Mouse (Mus musculus): ENCODE measurements at regions not wholly inside any gene's neighbourhood (a gene's known extent, or its start where the extent isn't known, plus 50 kb on each side); places are given as distances from the start of the nearest gene placed in this dataset.
A peak's percentile ranks its signal among the peaks of the same experiment; 100 is the strongest.

DNA sequence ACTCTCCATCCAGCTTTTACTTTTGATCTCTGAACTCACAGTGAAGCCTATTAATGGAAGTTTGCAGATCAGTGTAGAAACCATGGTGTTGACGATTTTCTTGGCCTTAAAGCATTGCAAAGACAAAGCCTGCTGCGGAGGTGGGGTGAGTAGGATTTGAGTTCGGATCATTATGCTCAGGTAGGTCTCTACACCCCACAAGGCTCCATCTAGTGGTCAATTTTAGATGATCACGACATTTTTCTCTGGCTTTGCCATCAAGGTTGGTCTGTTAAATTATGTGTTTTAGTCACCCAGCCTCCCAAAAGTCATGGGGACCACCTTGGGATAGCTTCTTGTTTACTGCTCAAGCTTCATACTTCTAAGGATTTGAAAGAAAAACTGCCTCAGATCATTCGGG is 340.9 kb upstream of the Hnrnpa3 start:
- no peak overlapping the region for H3K4me2 ChIP-seq (ENCODE audit: low read depth, low read length)
- ATAC-seq, result no peak
- H3K27me3 ChIP-seq (ENCODE audit: insufficient read depth, low read length), result no peaks in the 10 kb centered on the region
- peak; percentile 28 for TF ChIP-seq CTCF (IDR thresholded peaks at IDR 0.05; ENCODE audit: low read depth)
- 50% methylated on average over 5 of the region's 5 CpGs for WGBS
- no peaks in the 10 kb centered on the region for H3K9me3 ChIP-seq (ENCODE audit: low read length)
- H3K9ac ChIP-seq (replicated peaks; ENCODE audit: low read length), result no peak overlapping the region
- DNase-seq (ENCODE audit: low spot score), result no peak
- no peak overlapping the region for H3K4me3 ChIP-seq (ENCODE audit: low read length)
- no peaks in the 10 kb centered on the region for H3K4me1 ChIP-seq (ENCODE audit: insufficient read depth, low read length)
- no peaks in the 10 kb centered on the region for H3K36me3 ChIP-seq (ENCODE audit: insufficient read depth, low read length)
- H3K27ac ChIP-seq, result no peak overlapping the region

- H3K27ac ChIP-seq, result no peak overlapping the region
- no peaks in the 10 kb centered on the region for H3K36me3 ChIP-seq (ENCODE audit: insufficient read depth, low read length)
- H3K4me1 ChIP-seq (ENCODE audit: insufficient read depth, low read length), result no peaks in the 10 kb centered on the region
- ATAC-seq (no peak), DNase-seq (ENCODE audit: low spot score) (no peak)
- no peak overlapping the region for H3K9ac ChIP-seq (replicated peaks; ENCODE audit: low read length)
- TF ChIP-seq CTCF (IDR thresholded peaks at IDR 0.05; ENCODE audit: low read depth), result no peak
- no peak overlapping the region for H3K4me3 ChIP-seq (ENCODE audit: low read length)
- WGBS, result 82% methylated on average over 10 of the region's 10 CpGs
- no peaks in the 10 kb centered on the region for H3K27me3 ChIP-seq (ENCODE audit: insufficient read depth, low read length)
- no peak overlapping the region for H3K4me2 ChIP-seq (ENCODE audit: low read depth, low read length)
- H3K9me3 ChIP-seq (ENCODE audit: low read length), result no peaks in the 10 kb centered on the region
These were observed 334.8 kb upstream of the Hnrnpa3 start for GRCm38 (mm10) chr2:75324146-75324749.

DNA sequence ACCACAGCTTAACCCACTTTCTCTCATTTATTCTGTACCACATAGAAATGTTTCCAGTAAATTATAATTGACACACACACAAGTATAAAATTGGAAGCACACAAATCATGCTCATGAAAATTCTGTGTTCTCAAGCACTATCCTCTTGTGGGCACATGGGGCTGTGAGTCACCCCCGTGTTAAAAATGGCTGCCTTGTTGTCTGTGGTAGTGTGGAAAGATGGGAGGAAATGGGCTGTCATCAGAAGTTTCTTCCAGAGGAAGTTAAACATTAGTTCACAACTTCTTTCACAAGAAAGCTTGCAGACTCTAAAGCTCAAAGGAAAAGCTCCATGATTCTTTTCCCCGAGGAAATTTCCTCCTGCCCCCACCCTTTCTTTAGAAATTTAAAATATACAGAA is 329.5 kb upstream of the Hnrnpa3 start:
- no peak overlapping the region for H3K4me3 ChIP-seq (ENCODE audit: low read length)
- no peaks in the 10 kb centered on the region for H3K9me3 ChIP-seq (ENCODE audit: low read length)
- H3K27me3 ChIP-seq (ENCODE audit: insufficient read depth, low read length), result no peaks in the 10 kb centered on the region
- H3K4me1 ChIP-seq (ENCODE audit: insufficient read depth, low read length), result no peaks in the 10 kb centered on the region
- no peaks in the 10 kb centered on the region for H3K36me3 ChIP-seq (ENCODE audit: insufficient read depth, low read length)
- TF ChIP-seq CTCF (IDR thresholded peaks at IDR 0.05; ENCODE audit: low read depth), result no peak
- DNase-seq (ENCODE audit: low spot score) (no peak), ATAC-seq (no peak)
- no peak overlapping the region for H3K9ac ChIP-seq (replicated peaks; ENCODE audit: low read length)
- WGBS, result 85% methylated on average over 2 of the region's 2 CpGs
- H3K4me2 ChIP-seq (ENCODE audit: low read depth, low read length), result no peak overlapping the region
- H3K27ac ChIP-seq, result no peak overlapping the region

DNA sequence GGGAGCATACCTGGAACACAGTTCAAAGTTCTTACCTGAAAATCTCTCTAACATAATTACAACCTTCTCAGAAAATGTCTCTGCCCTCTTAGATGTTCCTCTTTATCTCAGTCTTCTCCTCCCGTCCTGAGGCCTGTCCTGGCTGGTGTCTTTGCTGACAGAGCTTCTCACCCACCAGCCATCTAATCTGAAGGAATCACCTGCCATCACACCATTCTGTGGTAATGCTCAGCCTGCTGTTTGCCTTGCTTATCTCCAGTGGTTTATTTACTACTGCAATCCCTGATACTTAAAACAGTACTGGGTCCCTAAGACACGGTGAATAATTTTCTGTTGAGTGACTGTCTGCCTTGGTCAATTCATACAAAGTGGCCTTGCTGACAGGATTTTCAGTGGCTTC is 317.8 kb upstream of the Hnrnpa3 start:
- DNase-seq (ENCODE audit: low spot score) (no peak), ATAC-seq (no peak)
- 88% methylated on average over 2 of the region's 2 CpGs for WGBS
- Histone ChIP-seq H3K4me1 (ENCODE audit: insufficient read depth, low read length) (no peaks in the 10 kb centered on the region), H3K9ac (replicated peaks; ENCODE audit: low read length) (no peak overlapping the region), H3K36me3 (ENCODE audit: insufficient read depth, low read length) (no peaks in the 10 kb centered on the region), H3K4me2 (ENCODE audit: low read depth, low read length) (no peak overlapping the region), H3K4me3 (ENCODE audit: low read length) (no peak overlapping the region), H3K27me3 (ENCODE audit: insufficient read depth, low read length) (no peaks in the 10 kb centered on the region), H3K27ac (no peak overlapping the region), H3K9me3 (ENCODE audit: low read length) (no peaks in the 10 kb centered on the region)
- TF ChIP-seq CTCF (IDR thresholded peaks at IDR 0.05; ENCODE audit: low read depth), result no peak

GRCm38 (mm10) chr2:75341726-75342280 is 317.3 kb upstream of the Hnrnpa3 start:
- no peak for ATAC-seq
- no peak for DNase-seq (ENCODE audit: low spot score)
- WGBS, result 77% methylated on average over 6 of the region's 6 CpGs
- Histone ChIP-seq H3K27ac (no peak overlapping the region), H3K4me2 (ENCODE audit: low read depth, low read length) (no peak overlapping the region), H3K9ac (replicated peaks; ENCODE audit: low read length) (no peak overlapping the region), H3K36me3 (ENCODE audit: insufficient read depth, low read length) (no peaks in the 10 kb centered on the region), H3K27me3 (ENCODE audit: insufficient read depth, low read length) (no peaks in the 10 kb centered on the region), H3K9me3 (ENCODE audit: low read length) (no peaks in the 10 kb centered on the region), H3K4me3 (ENCODE audit: low read length) (no peak overlapping the region), H3K4me1 (ENCODE audit: insufficient read depth, low read length) (no peaks in the 10 kb centered on the region)
- no peak for TF ChIP-seq CTCF (IDR thresholded peaks at IDR 0.05; ENCODE audit: low read depth)

DNA sequence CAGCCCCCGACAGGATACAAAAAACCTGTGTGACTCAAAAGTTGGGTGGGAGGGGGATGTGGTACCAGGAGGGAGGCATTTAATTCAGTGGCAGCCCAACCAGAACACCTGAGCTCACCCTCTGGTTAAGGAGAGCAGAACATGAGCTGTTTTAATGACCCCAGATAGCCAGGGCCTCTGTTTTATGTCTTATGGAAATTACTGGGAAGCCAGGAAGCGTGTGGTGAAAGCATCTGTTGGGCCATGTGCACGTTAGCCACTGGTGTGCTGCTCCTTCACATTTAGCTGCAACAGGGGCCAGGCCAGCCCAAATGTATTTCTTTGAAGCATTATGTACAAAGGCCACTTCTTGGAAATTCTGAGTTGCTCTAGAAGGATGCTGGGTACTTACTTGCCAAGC is 308.2 kb upstream of the Hnrnpa3 start:
- Histone ChIP-seq H3K9ac (replicated peaks; ENCODE audit: low read length) (no peak overlapping the region), H3K4me3 (ENCODE audit: low read length) (no peak overlapping the region), H3K9me3 (ENCODE audit: low read length) (no peaks in the 10 kb centered on the region), H3K4me2 (ENCODE audit: low read depth, low read length) (no peak overlapping the region), H3K27ac (no peak overlapping the region), H3K4me1 (ENCODE audit: insufficient read depth, low read length) (0 out of 2 replicates have a peak, but pooled peaks cover 3% of the 10 kb centered on the region), H3K27me3 (ENCODE audit: insufficient read depth, low read length) (no peaks in the 10 kb centered on the region), H3K36me3 (ENCODE audit: insufficient read depth, low read length) (no peaks in the 10 kb centered on the region)
- ATAC-seq (no peak), DNase-seq (ENCODE audit: low spot score) (no peak)
- no peak for TF ChIP-seq CTCF (IDR thresholded peaks at IDR 0.05; ENCODE audit: low read depth)
- WGBS, result 81% methylated on average over 3 of the region's 3 CpGs

DNA sequence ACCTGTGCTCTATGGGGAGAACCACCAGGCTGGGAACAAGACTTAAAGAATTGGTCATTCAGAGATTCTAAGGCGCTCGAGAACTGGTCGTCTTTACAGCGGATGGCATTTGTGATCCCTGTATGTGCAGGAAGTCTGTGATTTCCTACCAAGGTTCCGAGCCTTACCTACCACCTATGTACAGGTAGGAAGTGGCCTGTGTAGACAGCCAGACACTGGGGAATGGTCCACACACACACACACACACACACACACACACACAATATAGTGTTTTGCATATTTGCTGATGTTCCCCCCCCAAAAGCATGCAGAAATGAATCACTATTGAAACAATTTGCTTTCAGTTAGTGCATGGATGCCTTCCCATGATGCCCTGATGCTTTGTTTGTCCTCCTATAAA is 307.1 kb upstream of the Hnrnpa3 start:
- no peaks in the 10 kb centered on the region for H3K36me3 ChIP-seq (ENCODE audit: insufficient read depth, low read length)
- H3K4me3 ChIP-seq (ENCODE audit: low read length), result no peak overlapping the region
- H3K27ac ChIP-seq, result no peak overlapping the region
- TF ChIP-seq CTCF (IDR thresholded peaks at IDR 0.05; ENCODE audit: low read depth), result no peak
- ATAC-seq (no peak), DNase-seq (ENCODE audit: low spot score) (no peak)
- 0 out of 2 replicates have a peak, but pooled peaks cover 3% of the 10 kb centered on the region for H3K4me1 ChIP-seq (ENCODE audit: insufficient read depth, low read length)
- no peak overlapping the region for H3K4me2 ChIP-seq (ENCODE audit: low read depth, low read length)
- 90% methylated on average over 5 of the region's 5 CpGs for WGBS
- no peak overlapping the region for H3K9ac ChIP-seq (replicated peaks; ENCODE audit: low read length)
- H3K27me3 ChIP-seq (ENCODE audit: insufficient read depth, low read length), result no peaks in the 10 kb centered on the region
- no peaks in the 10 kb centered on the region for H3K9me3 ChIP-seq (ENCODE audit: low read length)

Measured in hindbrain, postnatal 0 days (tissue).